Mouse (Mus musculus) heart, embryonic 11.5 days (tissue): ENCODE results near the gene Tmem238l. TPM values are rescaled to one million over a fixed set of nuclear protein-coding genes. Genes with fewer than 3 reads are reported as not detected.

Experiments used
- ATAC-seq: fragments of 200-750 bp; cut with Nextera tagmentation; replicated peaks from 2 replicates; pipeline ENCODE4 v1.8.0; 2017; ENCODE audit warnings: moderate library complexity; ENCODE audit not compliant: insufficient number of reproducible peaks, low FRiP score, low TSS enrichment
- H3K27ac ChIP-seq: fragments of 300-500 bp; sonication (generic); 2 replicates; pipeline ENCODE4 v1.5.1; 2014; ENCODE audit warnings: mild to moderate bottlenecking, low read depth, low read length
- H3K27me3 ChIP-seq: fragments of 300-500 bp; sonication (generic); 2 replicates; pipeline ENCODE4 v1.6.1; 2014; ENCODE audit warnings: mild to moderate bottlenecking, low read length, mixed read lengths; ENCODE audit not compliant: control insufficient read depth, insufficient read depth
- H3K36me3 ChIP-seq: fragments of 300-500 bp; sonication (generic); 2 replicates; pipeline ENCODE4 v1.6.1; 2014; ENCODE audit warnings: mild to moderate bottlenecking, low read length, moderate library complexity, mixed read lengths; ENCODE audit not compliant: control insufficient read depth, insufficient read depth
- H3K4me1 ChIP-seq: fragments of 300-500 bp; sonication (generic); 2 replicates; pipeline ENCODE4 v1.6.1; 2014; ENCODE audit warnings: low read length; ENCODE audit not compliant: control insufficient read depth, insufficient read depth
- H3K4me2 ChIP-seq: fragments of 300-500 bp; sonication (generic); 2 replicates; pipeline ENCODE4 v1.6.1; 2014; ENCODE audit warnings: mild to moderate bottlenecking, moderate library complexity
- H3K4me3 ChIP-seq: fragments of 300-500 bp; sonication (generic); 2 replicates; pipeline ENCODE4 v1.5.1; 2014; ENCODE audit warnings: low read depth, low read length
- H3K9ac ChIP-seq: fragments of 300-500 bp; sonication (generic); 2 replicates; pipeline ENCODE4 v1.6.1; 2014; ENCODE audit warnings: mild to moderate bottlenecking, low read depth, low read length, moderate library complexity
- H3K9me3 ChIP-seq: fragments of 300-500 bp; sonication (generic); replicated peaks from 2 replicates; pipeline ENCODE4 v1.6.1; 2016; ENCODE audit warnings: low read length; ENCODE audit not compliant: control insufficient read depth
- WGBS: fragments of 180-500 bp; shearing (Covaris S2); extraction: QIAGEN DNeasy Blood & Tissue Kit; methylation state at CpG from one replicate; pipeline ENCODE4 v1.1.7; 2014; ENCODE audit not compliant: insufficient replicate concordance; 5-methylcytosine and 5-hydroxymethylcytosine counted together
- polyA plus RNA-seq: library from polyadenylated mRNA; unstranded; fragments of >200 nt; fragmentation: Nextera tagmentation; extraction: Ambion mirVana; gene quantifications from 2 replicates; pipeline ENCODE4 v1.2.1, GENCODE M21; 2014

The Tmem238l gene
- 0.16 TPM in 1 of 2 replicates, not detected in the other for polyA plus RNA-seq

- Histone ChIP-seq H3K4me3 (no peak within 1 kb of the TSS), H3K36me3 (no peaks in the 10 kb centered on the region), H3K27me3 (peaks cover 9% of the 10 kb centered on the region; the same call in 1 of the 2 replicates), H3K4me1 (no peaks in the 10 kb centered on the region), H3K9ac (no peak within 1 kb of the TSS), H3K9me3 (no peaks in the 10 kb centered on the region), H3K4me2 (no peak within 1 kb of the TSS), H3K27ac (no peak within 1 kb of the TSS)
- no peak for ATAC-seq
- 75% methylated on average over 9 of the region's 9 CpGs for WGBS
Observed at GRCm38 (mm10) chr11:66956303-66956702, at the start of gene Tmem238l. Tmem238l (plus strand) TSS chr11:66956638.

GRCm38 (mm10) chr11:66911811-66912210, 44.6 kb upstream of the Tmem238l start, which contains the start of gene Pirt:
Pirt (plus strand) TSS chr11:66911981.
- no peak for ATAC-seq
- H3K4me1 ChIP-seq, result peaks cover 24% of the 10 kb centered on the region
- 21% methylated on average over 10 of the region's 10 CpGs for WGBS
- peak within 1 kb of the TSS; percentile 43 for H3K4me3 ChIP-seq
- peaks cover 7% of the 10 kb centered on the region for H3K27me3 ChIP-seq
- peak within 1 kb of the TSS; percentile 69 for H3K9ac ChIP-seq
- no peaks in the 10 kb centered on the region for H3K9me3 ChIP-seq
- H3K4me2 ChIP-seq, result peak within 1 kb of the TSS; percentile 62
- no peaks in the 10 kb centered on the region for H3K36me3 ChIP-seq
- peak within 1 kb of the TSS; percentile 87 for H3K27ac ChIP-seq

- Histone ChIP-seq H3K4me1 (peaks cover 24% of the 10 kb centered on the region), H3K36me3 (no peaks in the 10 kb centered on the region), H3K9me3 (no peaks in the 10 kb centered on the region), H3K4me3 (peak overlapping the region; percentile 43), H3K9ac (peak overlapping the region; percentile 69), H3K27me3 (peaks cover under 1% of the 10 kb centered on the region; the same call in 1 of the 2 replicates), H3K4me2 (peak overlapping the region; percentile 62), H3K27ac (peak overlapping the region; percentile 87)
- peak; percentile 81 for ATAC-seq
- WGBS, result 22% methylated on average over 17 of the region's 17 CpGs
Observed at GRCm38 (mm10) chr11:66912531-66913458, 43.6 kb upstream of the Tmem238l start.

GRCm38 (mm10) chr11:66914249-66914648, 42.2 kb upstream of the Tmem238l start:
- 31% methylated on average over 3 of the region's 3 CpGs for WGBS
- no peak overlapping the region for H3K4me3 ChIP-seq
- no peaks in the 10 kb centered on the region; the same call in 1 of the 2 replicates for H3K27me3 ChIP-seq
- ATAC-seq, result no peak
- H3K9ac ChIP-seq, result no peak overlapping the region
- peak overlapping the region; percentile 22; the same call in 1 of the 2 replicates for H3K4me2 ChIP-seq
- H3K36me3 ChIP-seq, result no peaks in the 10 kb centered on the region
- H3K9me3 ChIP-seq, result no peaks in the 10 kb centered on the region
- peaks cover 24% of the 10 kb centered on the region for H3K4me1 ChIP-seq
- peak overlapping the region; percentile 87; the same call in 1 of the 2 replicates for H3K27ac ChIP-seq

- Histone ChIP-seq H3K4me2 (no peak overlapping the region), H3K9me3 (no peaks in the 10 kb centered on the region), H3K9ac (no peak overlapping the region), H3K4me1 (no peaks in the 10 kb centered on the region), H3K27me3 (no peaks in the 10 kb centered on the region), H3K27ac (no peak overlapping the region), H3K4me3 (no peak overlapping the region), H3K36me3 (no peaks in the 10 kb centered on the region)
- no peak for ATAC-seq
- 69% methylated on average over 2 of the region's 2 CpGs for WGBS
Observed at GRCm38 (mm10) chr11:66920012-66920411, 36.4 kb upstream of the Tmem238l start.

- Histone ChIP-seq H3K27ac (no peak overlapping the region), H3K4me3 (no peak overlapping the region), H3K4me2 (no peak overlapping the region), H3K27me3 (no peaks in the 10 kb centered on the region), H3K36me3 (no peaks in the 10 kb centered on the region), H3K9ac (no peak overlapping the region), H3K9me3 (no peaks in the 10 kb centered on the region), H3K4me1 (no peaks in the 10 kb centered on the region)
- no peak for ATAC-seq
- 77% methylated on average over 11 of the region's 11 CpGs for WGBS
Observed at GRCm38 (mm10) chr11:66924095-66924823, 32.2 kb upstream of the Tmem238l start.

GRCm38 (mm10) chr11:66928311-66928710, 28.1 kb upstream of the Tmem238l start:
- no peak for ATAC-seq
- Histone ChIP-seq H3K4me2 (no peak overlapping the region), H3K9me3 (no peaks in the 10 kb centered on the region), H3K36me3 (no peaks in the 10 kb centered on the region), H3K4me3 (no peak overlapping the region), H3K4me1 (no peaks in the 10 kb centered on the region), H3K27ac (no peak overlapping the region), H3K9ac (no peak overlapping the region), H3K27me3 (no peaks in the 10 kb centered on the region)
- WGBS, result 60% methylated on average over 3 of the region's 3 CpGs

GRCm38 (mm10) chr11:66932827-66933599, 23.4 kb upstream of the Tmem238l start:
- H3K36me3 ChIP-seq, result no peaks in the 10 kb centered on the region
- H3K4me2 ChIP-seq, result no peak overlapping the region
- H3K27me3 ChIP-seq, result no peaks in the 10 kb centered on the region
- ATAC-seq, result no peak
- no peaks in the 10 kb centered on the region for H3K9me3 ChIP-seq
- H3K27ac ChIP-seq, result no peak overlapping the region
- no peaks in the 10 kb centered on the region for H3K4me1 ChIP-seq
- H3K4me3 ChIP-seq, result no peak overlapping the region
- H3K9ac ChIP-seq, result no peak overlapping the region
- WGBS, result 74% methylated on average over 9 of the region's 9 CpGs
